Mouse (Mus musculus): ENCODE measurements around the gene Olfr1287.

Gene Olfr1287

GRCm38 (mm10) chr2:111448842-111449241 lies at the start of gene Olfr1287:
Gene Olfr1287 (plus strand): TSS chr2:111449142.
- DNase-seq (ENCODE audit: low spot score), result no peak

GRCm38 (mm10) chr2:111422931-111423330 lies 26.0 kb upstream of the Olfr1287 start, which contains the start of gene Olfr1286:
Gene Olfr1286 (minus strand): TSS chr2:111423115.
- no peak for DNase-seq (ENCODE audit: low spot score)

GRCm38 (mm10) chr2:111473801-111474200 lies 24.9 kb downstream of the Olfr1287 start, which contains the start of gene Olfr1288:
Gene Olfr1288 (plus strand): TSS chr2:111474101.
- no peak for DNase-seq (ENCODE audit: low spot score)

DNA sequence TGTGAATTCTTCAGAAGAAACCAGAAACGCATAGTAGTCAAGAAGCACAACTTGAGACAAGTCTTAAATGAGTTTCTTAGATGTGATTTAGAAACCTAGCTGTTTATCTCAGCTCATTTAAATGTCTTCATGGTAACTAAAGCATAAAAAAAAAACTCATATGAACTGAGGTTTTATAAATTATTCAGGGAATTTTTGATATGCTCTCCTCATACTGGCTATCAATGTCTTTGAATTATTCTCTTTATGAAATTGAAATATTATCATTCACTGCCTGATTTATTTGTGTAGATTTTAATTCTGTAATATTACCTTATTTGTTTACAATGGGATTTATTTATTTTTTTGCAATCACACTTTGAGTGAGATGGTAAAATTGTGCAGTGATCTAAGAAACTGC lies 31.6 kb downstream of the Olfr1287 start, which contains the start of gene Olfr1289:
Gene Olfr1289, plus strand, starts transcription at position 301 of the 400 bp plus-strand sequence.
- no peak for DNase-seq (ENCODE audit: low spot score)

DNA sequence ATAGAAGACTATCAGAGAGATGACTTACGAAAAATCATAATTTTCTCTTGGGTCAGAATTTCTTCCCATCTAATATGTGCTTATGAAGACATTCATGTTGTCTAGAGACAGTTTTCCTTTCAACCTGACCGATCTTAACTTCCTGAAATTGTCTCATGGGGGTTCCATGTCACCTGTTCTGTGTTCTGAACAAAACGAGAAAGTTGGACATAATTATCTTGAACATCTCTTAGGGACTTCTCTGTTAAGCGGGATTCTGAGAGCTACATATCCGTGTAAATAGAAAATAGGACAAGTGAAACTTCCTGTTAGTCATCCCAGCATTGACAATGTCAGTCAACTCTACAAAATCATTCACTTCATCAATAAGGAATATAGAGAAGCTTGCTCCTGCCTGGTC lies 44.8 kb downstream of the Olfr1287 start, which contains the start of gene Olfr1290:
Gene Olfr1290, minus strand, starts transcription at position 101 of the 400 bp plus-strand sequence.
- no peak for DNase-seq (ENCODE audit: low spot score)

DNA sequence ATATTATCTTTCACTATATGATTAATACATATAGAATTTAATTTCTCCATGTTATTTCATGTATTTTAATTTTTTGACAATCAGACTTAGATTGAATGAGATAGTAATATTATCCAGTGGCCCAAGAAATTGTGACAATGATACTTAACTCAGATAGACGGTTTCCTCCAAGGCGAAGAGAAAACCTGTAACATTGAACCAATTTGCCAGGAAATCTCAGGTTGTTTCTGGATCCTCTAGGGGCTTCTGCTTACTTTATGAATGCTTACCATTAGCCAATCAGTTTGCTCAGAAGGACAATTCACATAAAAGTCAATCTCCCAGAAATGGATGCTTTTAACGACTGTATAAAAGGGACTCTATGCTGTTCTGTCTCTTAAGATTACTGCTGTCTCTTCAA lies 47.9 kb downstream of the Olfr1287 start, which contains the start of gene Olfr1291-ps1:
Gene Olfr1291-ps1, plus strand, starts transcription at position 301 of the 400 bp plus-strand sequence.
- DNase-seq (ENCODE audit: low spot score), result no peak

Data from adipocyte (in vitro differentiated cells).